Mouse (Mus musculus): ENCODE results near the gene Gpr107.

- TF ChIP-seq POLR2A (IDR thresholded peaks at IDR 0.05; ENCODE audit: insufficient read depth, low read length): no peak
- TF ChIP-seq CTCF (IDR thresholded peaks at IDR 0.05; ENCODE audit: low read depth, low read length): no peak
- TF ChIP-seq EP300 (IDR thresholded peaks at IDR 0.05; ENCODE audit: insufficient read depth, low read depth, low read length): no peak
These were observed 96.7 kb downstream of the Gpr107 start for GRCm38 (mm10) chr2:31248856-31249255.

All from ES-Bruce4 (cell line).